Mouse (Mus musculus) intestine, embryonic 16.5 days (tissue): ENCODE results near the gene Pdzd3. TPM values are rescaled to one million over a fixed set of nuclear protein-coding genes. Genes with fewer than 3 reads are reported as not detected.

Experiments
- polyA plus RNA-seq: library from polyadenylated mRNA; unstranded; fragments of >200 nt; fragmentation: Nextera tagmentation; extraction: Ambion mirVana; gene quantifications from 2 replicates; pipeline ENCODE4 v1.2.1, GENCODE M21; 2015

The Pdzd3 gene
- polyA plus RNA-seq, 1 experiment from 2014 or later: 22.2 TPM

Other genes starting within 250 kb of the Pdzd3 start
- 1.8 TPM in 2 replicates for gene Thy1, start 208.1 kb downstream of the Pdzd3 start, polyA plus RNA-seq
- gene Usp2, start 184.4 kb downstream of the Pdzd3 start, polyA plus RNA-seq: 13.2 and 15.6 TPM in 2 replicates
- gene Mfrp, start 149.7 kb downstream of the Pdzd3 start, polyA plus RNA-seq: 0.18 and 0.24 TPM in 2 replicates
- gene C1qtnf5, start 144.2 kb downstream of the Pdzd3 start, polyA plus RNA-seq: 2.7 and 3.0 TPM in 2 replicates
- 0.05 and 0.12 TPM in 2 replicates for gene Gm49380, start 138.0 kb downstream of the Pdzd3 start, polyA plus RNA-seq
- gene Rnf26, start 138.0 kb downstream of the Pdzd3 start, polyA plus RNA-seq: 45.4 and 48.1 TPM in 2 replicates
- 42.9 and 45.1 TPM in 2 replicates for gene Mcam, start 117.0 kb downstream of the Pdzd3 start, polyA plus RNA-seq
- gene Cbl, start 17.4 kb downstream of the Pdzd3 start, polyA plus RNA-seq: 10.9 and 11.2 TPM in 2 replicates
- not detected in 2 replicates for gene Ccdc153, start 10.8 kb downstream of the Pdzd3 start, polyA plus RNA-seq
- 5.4 and 5.5 TPM in 2 replicates for gene Nlrx1, start 17.1 kb upstream of the Pdzd3 start, polyA plus RNA-seq
- gene Abcg4, start 37.1 kb upstream of the Pdzd3 start, polyA plus RNA-seq: 2.6 and 3.0 TPM in 2 replicates
- gene Hinfp, start 54.2 kb upstream of the Pdzd3 start, polyA plus RNA-seq: 17.8 and 19.4 TPM in 2 replicates
- gene C2cd2l, start 68.8 kb upstream of the Pdzd3 start, polyA plus RNA-seq: 15.3 and 16.5 TPM in 2 replicates
- 39.3 and 42.7 TPM in 2 replicates for gene Dpagt1, start 74.5 kb upstream of the Pdzd3 start, polyA plus RNA-seq
- 268 and 278 TPM in 2 replicates for gene H2afx, start 83.2 kb upstream of the Pdzd3 start, polyA plus RNA-seq
- 134 and 155 TPM in 2 replicates for gene Hmbs, start 92.8 kb upstream of the Pdzd3 start, polyA plus RNA-seq
- 37.1 and 40.2 TPM in 2 replicates for gene Vps11, start 110.2 kb upstream of the Pdzd3 start, polyA plus RNA-seq
- gene Hyou1, start 128.0 kb upstream of the Pdzd3 start, polyA plus RNA-seq: 36.5 and 41.2 TPM in 2 replicates
- gene Slc37a4, start 145.4 kb upstream of the Pdzd3 start, polyA plus RNA-seq: 87.2 and 101 TPM in 2 replicates
- 1,622 and 1,645 TPM in 2 replicates for gene Rps25, start 155.7 kb upstream of the Pdzd3 start, polyA plus RNA-seq
- gene Trappc4, start 156.1 kb upstream of the Pdzd3 start, polyA plus RNA-seq: 110 and 122 TPM in 2 replicates
- 23.3 and 25.9 TPM in 2 replicates for gene Ccdc84, start 167.1 kb upstream of the Pdzd3 start, polyA plus RNA-seq
- not detected in 2 replicates for gene Foxr1, start 189.7 kb upstream of the Pdzd3 start, polyA plus RNA-seq
- 0.61 and 0.80 TPM in 2 replicates for gene Upk2, start 203.5 kb upstream of the Pdzd3 start, polyA plus RNA-seq
- gene Bcl9l, start 231.4 kb upstream of the Pdzd3 start, polyA plus RNA-seq: 5.1 and 5.9 TPM in 2 replicates